Mouse (Mus musculus): ENCODE results near the gene Uqcr11.

DNA sequence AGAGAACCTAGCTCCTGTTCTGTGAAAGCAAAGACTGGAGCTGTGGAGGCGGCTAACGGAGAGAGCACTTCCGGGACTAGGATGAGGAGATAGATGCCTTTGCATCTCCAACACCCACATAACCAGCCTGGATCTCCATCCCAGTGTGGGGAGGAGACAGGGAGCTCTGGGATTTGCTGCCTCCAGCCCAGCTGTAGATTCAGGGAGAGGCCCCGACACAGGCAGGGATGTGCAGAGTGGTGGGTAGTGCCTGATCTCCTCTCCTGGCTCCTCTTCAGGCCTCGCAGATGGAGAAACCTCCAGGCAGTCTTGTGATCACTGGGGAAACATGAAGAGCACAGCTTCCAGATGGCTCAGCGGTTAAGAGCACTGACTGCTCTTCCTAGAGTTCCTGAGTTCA lies 33.9 kb downstream of the Uqcr11 start:
- TF ChIP-seq ZNF384 (IDR thresholded peaks at IDR 0.05; ENCODE audit: low read depth, low read length) (no peak), ZC3H11A (IDR thresholded peaks at IDR 0.05; ENCODE audit: borderline replicate concordance, low read depth, low read length) (no peak), HCFC1 (IDR thresholded peaks at IDR 0.05; ENCODE audit: borderline replicate concordance, insufficient read depth, low read length) (no peak)

Data from ES-E14 (cell line).